Mouse (Mus musculus): ENCODE results near the gene Rdx.
"Not testable (repeated sequence)": the region's sequence is repeated elsewhere in the genome, so short reads cannot be mapped to it uniquely, and the experiment has no call there.

Rdx gene

GRCm38 (mm10) chr9:52059788-52060187, 12.8 kb downstream of the Rdx start:
- DNase-seq = no peak

GRCm38 (mm10) chr9:52070052-52070451, 23.1 kb downstream of the Rdx start:
- no peak for DNase-seq

GRCm38 (mm10) chr9:52071352-52071751, 24.4 kb downstream of the Rdx start:
- DNase-seq = not testable (repeated sequence)

- no peak for DNase-seq
Observed at GRCm38 (mm10) chr9:52072202-52072601, 25.2 kb downstream of the Rdx start.

GRCm38 (mm10) chr9:52076089-52076488, 29.1 kb downstream of the Rdx start:
- DNase-seq = no peak

DNA sequence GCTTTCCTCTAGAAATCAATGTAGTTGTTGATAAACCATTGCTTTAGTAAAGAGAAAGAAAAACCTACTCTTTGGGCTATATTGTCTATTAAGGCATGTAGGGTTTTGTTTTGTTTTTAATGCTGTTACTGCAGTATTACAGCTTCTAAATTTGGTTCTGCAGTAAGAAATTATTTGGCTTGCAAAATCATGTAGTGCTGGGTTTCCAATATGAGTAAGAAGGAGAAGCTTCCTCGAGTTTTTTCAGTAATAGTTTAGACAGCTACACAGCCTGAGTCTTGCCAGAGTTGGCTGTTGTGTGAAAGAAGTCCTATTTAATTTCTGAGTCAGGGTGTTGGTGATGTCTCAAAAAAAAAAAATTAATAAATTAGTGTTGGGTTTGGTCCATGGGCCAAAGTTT, 30.7 kb downstream of the Rdx start:
- no peak for DNase-seq

DNA sequence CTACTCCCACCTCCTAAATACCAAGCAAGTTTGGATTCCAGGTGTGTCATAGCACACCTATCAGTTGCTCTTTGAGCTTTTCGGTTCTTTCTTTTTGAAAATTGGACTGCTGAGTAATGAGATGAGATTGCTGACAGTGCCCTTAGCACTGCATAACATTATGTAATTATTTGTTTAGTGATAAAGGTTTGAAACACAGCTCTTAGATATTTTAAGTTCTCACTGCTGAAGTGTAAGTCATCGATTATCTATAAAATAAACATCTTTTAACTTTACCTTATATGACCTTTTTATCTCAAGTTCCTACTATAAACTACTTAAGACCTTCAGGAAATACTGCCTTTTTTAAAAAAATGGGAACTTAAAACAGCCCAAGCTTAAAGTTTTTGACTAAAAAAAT, 35.0 kb downstream of the Rdx start:
- no peak for DNase-seq

DNA sequence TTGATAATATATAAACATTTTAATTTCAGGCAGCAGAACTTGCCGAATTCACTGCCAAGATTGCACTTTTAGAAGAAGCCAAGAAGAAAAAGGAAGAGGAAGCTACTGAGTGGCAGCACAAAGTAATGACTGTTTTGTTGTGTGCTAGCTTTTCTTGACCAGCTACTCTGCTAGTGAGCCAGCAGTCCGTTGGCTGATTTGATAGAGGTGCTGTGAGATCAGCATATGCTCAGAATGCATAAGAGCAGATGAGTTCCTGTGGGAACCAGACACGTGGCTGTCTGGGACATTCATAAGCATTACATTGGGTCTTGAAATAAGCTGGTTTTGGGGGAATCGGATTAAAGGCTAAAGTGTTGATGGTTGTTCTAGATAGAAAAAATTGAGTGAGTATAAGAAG, 35.4 kb downstream of the Rdx start:
- DNase-seq = no peak

- no peak for DNase-seq
Observed at GRCm38 (mm10) chr9:52091752-52092151, 44.8 kb downstream of the Rdx start.

DNA sequence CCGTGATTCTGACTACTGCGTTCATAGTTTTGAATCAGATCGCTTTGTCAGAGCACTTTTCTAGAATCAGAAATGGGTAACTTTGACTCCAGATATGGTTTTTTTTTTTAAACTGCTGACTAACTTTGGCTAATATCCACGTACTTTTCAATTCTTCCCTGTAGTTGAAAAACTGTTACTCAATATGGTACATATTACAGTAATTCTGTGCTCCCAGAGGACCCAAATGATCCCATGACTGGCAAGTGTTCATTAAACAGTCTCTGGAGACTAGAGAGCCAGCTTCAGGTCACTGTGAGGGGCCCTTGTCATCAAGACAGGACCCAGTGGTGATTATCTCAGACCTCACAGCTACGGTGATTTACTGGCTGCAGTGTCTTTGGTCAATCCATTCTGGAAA, 45.3 kb downstream of the Rdx start:
- no peak for DNase-seq

DNA sequence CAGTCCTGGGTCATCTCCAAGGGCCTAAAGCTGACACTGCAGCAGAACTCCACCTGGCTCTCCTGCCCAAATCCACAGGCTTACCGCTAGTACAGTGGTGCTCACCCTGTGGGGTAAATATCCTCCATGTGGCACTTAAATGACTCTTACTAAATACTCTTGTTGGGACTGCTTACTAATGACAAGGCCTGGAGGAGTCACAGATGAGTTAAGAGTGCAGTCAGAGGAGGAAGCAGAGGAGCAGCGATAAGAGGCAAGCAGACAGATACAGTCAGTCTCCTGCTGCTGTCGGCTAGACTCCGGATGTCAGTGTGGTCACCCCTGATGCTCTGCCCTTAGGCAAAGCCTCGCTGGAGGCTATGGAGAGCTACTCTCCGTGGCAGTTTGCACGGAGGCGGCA, 46.1 kb downstream of the Rdx start:
- no peak for DNase-seq

GRCm38 (mm10) chr9:52094016-52094415, 47.0 kb downstream of the Rdx start:
- DNase-seq = no peak

- no peak for DNase-seq
Observed at GRCm38 (mm10) chr9:52094471-52094980, 47.6 kb downstream of the Rdx start.

GRCm38 (mm10) chr9:52095666-52096065, 48.7 kb downstream of the Rdx start:
- DNase-seq = no peak

GRCm38 (mm10) chr9:52097386-52097785, 50.4 kb downstream of the Rdx start:
- DNase-seq = no peak

DNA sequence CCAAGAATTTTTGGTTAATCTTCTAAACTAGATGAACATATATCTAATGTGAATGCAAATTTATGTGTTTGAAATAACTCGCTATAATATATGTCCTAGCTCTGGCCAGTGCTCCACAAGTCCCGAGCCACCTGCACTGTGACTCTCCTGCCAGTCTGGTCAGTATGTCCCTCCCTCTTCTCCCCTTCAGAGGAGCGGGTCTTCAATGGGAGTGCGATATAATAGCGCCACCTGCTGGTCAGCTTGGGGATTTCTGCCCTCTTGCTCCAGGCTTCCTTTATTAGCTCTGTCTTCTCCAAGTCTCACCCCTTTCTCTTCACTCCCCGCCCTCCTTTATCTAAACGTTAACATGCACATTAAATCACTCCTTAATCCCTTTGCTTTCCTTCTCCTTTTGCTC, 51.6 kb downstream of the Rdx start:
- DNase-seq = peak; percentile 70 to 74

DNA sequence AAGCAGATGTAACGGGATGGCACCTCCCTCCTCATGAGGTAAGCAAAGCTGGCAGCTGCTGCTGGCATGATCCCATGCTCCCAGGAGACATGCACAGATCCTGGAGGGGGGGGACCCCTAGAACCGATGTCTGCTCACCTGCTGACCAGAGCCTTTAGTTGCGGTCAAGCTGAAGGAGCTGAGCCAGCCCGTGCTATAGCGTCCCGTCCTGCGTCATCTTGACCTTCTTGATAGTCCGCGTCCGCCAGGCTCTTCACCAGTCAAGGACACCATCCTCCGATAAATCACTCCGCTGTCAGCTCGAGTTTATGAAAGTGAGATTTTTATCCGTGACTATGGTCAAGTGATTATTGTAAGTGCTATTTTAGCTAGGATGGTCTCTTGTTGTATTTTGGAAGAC, 53.5 kb downstream of the Rdx start:
- no peak for DNase-seq

GRCm38 (mm10) chr9:52102060-52102844, 55.3 kb downstream of the Rdx start:
- no peak for DNase-seq

DNA sequence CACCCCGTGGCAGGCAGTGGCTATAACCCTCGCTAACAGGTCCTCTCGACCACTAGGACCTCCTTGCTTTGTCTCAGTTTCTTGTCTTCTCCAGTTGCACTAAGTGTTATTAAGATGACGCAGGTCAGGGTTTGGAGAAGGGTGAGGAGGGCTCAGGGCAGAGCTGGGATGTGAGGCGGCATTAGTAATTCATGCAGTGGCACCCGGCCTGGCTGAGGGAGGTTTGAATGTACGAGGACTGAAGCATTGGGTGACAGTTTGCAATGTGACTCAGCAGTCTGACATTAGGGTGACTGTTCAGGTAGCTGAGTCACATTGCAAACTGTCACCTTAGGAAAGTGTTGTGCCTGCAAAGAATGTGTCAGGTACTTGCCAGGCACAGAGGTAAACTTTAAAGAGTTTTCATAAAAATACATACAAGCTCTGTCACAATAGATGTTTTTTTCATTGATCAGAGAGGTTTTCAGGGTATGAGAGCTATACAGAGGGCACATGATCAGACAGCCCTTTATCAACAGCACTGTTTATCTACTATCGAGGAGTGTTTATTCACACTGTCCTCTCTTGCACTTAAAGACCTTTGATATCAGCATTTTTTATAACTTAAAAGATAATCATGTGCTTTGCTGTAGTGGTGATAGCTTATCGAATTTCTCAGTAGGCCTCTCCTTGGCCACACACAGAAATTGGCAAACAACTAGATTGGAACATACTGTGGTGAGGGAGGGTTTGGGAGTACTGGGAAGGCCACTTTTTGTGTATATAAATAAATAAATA, 56.7 kb downstream of the Rdx start:
- DNase-seq = no peak

DNA sequence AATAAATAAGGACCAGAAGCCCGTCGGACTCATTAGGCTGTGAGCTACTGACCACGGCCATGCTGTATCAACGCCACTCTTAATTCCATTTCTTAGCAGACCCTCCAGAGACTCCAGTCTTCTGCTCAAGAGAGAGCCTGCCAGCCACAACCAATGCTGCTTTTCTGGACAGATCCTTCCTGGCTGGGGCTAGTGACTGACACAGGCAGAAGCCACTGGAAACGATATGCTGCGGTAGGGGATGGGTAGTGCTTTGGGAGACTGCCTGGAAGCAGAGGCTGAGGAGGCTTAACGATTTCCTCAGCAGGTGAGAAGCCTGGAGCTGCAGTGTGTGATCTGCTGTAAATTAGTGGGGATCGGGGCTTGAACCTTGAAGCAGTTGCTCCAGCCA, 57.2 kb downstream of the Rdx start:
- no peak for DNase-seq

- DNase-seq = no peak
Observed at GRCm38 (mm10) chr9:52105423-52105822, 58.5 kb downstream of the Rdx start.

DNA sequence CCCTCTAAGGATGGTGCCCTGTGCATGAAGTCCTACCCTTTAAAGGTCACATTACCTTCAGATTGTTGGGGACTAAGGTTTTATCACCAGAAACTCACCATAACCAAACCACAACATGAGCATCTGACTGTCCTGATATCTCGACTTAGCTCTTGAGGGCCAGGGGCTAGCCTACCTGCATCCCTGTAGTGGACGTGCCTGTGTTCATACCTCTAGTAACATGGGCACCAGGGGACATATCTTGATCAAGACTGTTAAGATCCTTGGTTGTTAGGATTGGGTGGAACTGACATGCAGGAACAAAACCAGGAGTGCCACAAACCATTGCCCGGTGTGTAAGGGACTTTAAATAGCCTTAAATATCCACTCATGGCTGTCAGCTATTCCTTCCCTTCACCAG, 60.2 kb downstream of the Rdx start:
- no peak for DNase-seq

DNA sequence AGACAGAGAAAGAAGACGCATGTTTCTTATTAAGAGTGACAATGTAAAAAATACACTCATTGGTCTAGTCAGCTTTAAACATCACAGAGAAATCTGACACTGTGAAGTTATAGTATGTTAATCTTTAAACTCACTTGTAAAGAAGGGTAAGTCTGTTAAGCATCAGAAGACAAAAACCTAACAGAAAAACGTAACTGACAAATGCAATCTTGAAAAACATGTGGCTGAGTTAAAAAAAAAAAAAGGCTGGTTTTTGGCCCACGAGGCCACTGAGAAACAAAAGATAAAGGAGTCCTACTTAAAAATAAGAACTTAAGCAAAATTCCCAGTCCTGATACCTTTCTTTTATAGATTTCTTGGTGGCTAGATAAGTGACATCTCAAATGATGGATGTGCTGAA, 63.8 kb downstream of the Rdx start:
- DNase-seq = no peak

GRCm38 (mm10) chr9:52113091-52113490, 66.1 kb downstream of the Rdx start:
- no peak for DNase-seq
